Mouse (Mus musculus) olfactory bulb, adult 2 months (tissue): ENCODE results near the gene Ccdc149.

ENCODE experiments used
- CTCF ChIP-seq: fragments of 200-500 bp; IDR thresholded peaks from 2 replicates; pipeline ENCODE4 v1.5.1; 2012; ENCODE audit warnings: low read depth, mild to moderate bottlenecking, low read length, moderate library complexity; ENCODE audit not compliant: insufficient read depth
- POLR2A ChIP-seq: fragments of 200-500 bp; IDR thresholded peaks from 2 replicates; pipeline ENCODE4 v1.6.1; 2012; ENCODE audit warnings: mild to moderate bottlenecking, low read depth, low read length, moderate library complexity; ENCODE audit not compliant: insufficient read depth

GRCm38 (mm10) chr5:52462447-52462846 is 8.9 kb downstream of the Ccdc149 start:
- TF ChIP-seq CTCF = no peak
- TF ChIP-seq POLR2A = no peak
